Mouse (Mus musculus) brain, embryonic 14.5 days (tissue): Measurements from ENCODE around the gene Vps13c. TPM values are rescaled to one million over a fixed set of nuclear protein-coding genes. Genes with fewer than 3 reads are reported as not detected.

Source experiments
- DNase-seq: peaks from one replicate; pipeline ENCODE4 v3.0.0-alpha.2; 2011; ENCODE audit warnings: low read depth
- CTCF ChIP-seq: fragments of 200-500 bp; IDR thresholded peaks from 2 replicates; pipeline ENCODE4 v1.5.1; 2012; ENCODE audit warnings: inconsistent platforms, mild to moderate bottlenecking, moderate library complexity, borderline replicate concordance; ENCODE audit not compliant: insufficient read depth, insufficient read length; ENCODE audit errors: extremely low read depth
- POLR2A ChIP-seq: fragments of 200-500 bp; IDR thresholded peaks from 2 replicates; pipeline ENCODE4 v1.6.1; 2012; ENCODE audit warnings: mild to moderate bottlenecking, inconsistent platforms, borderline replicate concordance; ENCODE audit not compliant: poor library complexity, insufficient read depth, insufficient read length, severe bottlenecking; ENCODE audit errors: extremely low read depth
- polyA plus RNA-seq: library from polyadenylated mRNA; depleted of rRNA; stranded (reverse); fragments of >200 nt; gene quantifications from 2 replicates; pipeline ENCODE4 v1.2.3, GENCODE M21; 2012; rRNA removed

The Vps13c gene
- polyA plus RNA-seq: 19.2 and 20.7 TPM in 2 replicates

DNA sequence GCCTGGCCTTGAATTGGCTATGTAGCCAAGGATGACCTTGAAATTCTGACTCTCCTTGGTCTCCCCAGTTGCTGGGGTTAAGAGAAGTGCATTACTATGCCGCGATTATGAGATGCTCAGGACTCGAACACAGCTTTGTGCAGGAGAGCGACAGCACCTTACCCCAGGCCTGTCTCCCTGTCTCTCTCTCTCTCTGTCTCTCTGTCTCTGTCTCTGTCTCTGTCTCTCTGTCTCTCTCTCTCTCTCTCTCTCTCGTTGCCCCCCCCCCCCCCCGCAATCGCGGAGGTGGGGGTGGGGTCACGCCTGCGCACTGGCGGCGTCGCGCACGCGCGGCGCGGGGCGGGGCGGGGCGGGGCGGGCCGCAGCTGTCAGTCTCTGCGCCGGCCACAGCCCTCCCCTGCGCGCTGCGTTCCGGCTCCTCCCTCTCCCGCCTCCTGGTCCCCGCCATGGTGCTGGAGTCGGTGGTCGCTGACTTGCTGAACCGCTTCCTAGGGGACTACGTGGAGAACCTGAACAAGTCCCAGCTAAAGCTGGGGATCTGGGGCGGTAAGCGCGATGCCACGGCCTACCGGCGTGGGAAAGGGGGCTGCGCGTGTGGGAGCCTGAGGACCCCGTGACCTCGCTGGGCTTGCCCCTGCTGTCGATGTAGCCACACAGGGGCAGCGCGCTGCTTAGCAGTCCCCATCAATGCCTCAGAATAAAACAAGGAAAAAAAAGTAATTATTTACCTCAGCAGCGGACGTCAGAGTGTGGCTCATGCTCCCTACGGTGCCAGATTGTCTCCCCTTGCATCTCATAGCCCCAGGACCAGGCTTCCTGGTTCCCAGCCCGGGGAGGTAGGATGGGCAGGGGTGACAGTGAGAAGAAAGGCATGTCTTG, at the start of gene Vps13c:
TSS of gene Vps13c (plus strand) at position 416 of the 879 bp plus-strand sequence.
- TF ChIP-seq POLR2A: peak; percentile 9; the same call in 1 of the 2 replicates
- no peak for TF ChIP-seq CTCF

DNA sequence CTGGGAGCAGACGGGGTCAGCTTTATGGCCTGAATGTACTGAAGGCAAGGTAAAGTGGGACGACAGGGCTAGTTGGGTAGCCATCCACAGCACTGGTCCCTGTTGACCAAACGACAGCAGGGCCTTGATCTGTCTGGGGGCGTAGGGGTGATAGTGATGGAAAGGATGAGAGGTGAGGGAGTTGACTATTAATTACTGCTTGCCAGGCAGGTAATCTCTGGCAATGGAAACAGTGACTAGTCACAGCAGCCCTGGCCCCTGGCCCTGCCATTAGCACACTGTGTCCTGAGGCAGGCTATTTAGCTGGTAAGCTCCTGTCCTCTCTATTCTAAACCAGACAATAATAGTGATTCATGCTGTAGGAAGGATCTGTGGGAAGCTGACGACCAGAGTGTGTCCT, 47.8 kb upstream of the Vps13c start:
- TF ChIP-seq CTCF (no peak), POLR2A (no peak)
- no peak for DNase-seq

More for the DNA sequence above, at the start of gene Vps13c:
- peak; percentile 93 for DNase-seq

DNA sequence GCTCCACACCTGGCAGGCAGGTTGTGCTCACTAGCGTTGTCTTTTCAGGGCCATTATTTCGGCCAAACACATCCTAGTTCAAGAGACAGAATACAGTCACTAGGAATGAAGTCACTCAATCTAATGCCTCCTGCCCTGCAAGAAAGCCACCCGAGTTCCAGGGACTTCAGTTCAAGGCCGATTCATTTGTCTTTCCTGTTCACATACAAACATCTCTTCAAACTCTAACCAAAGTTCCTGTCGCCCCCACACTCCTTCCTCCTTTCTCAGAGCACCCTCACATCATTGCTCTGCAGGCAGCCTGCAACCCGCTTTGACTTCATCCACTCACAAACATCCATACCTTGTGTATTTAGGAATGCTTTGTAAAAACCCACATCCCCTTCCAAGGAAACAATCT, 46.7 kb upstream of the Vps13c start:
- TF ChIP-seq POLR2A (no peak), CTCF (no peak)

DNA sequence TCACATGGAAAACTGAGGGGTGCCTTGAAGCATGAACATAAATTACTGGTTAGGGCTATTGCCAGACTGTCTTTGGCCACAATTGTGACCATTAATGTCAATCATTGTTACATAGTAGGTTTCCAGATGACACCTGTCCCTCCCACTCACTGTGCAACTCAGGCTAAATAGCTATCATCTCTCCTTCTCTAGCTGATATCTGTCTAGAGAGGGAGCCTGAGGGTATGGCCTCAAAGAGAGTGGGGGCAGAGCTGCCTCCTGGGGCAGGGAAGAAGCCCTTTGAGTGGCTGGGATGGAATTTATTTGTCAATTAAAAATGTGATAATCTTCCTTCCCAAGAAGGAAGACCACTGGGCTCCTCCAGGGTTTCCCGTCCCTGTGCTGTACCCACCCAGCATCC, 46.0 kb upstream of the Vps13c start:
- TF ChIP-seq CTCF (no peak), POLR2A (no peak)
- DNase-seq: peak; percentile 51

More for the DNA sequence above, 46.7 kb upstream of the Vps13c start:
- DNase-seq: no peak

DNA sequence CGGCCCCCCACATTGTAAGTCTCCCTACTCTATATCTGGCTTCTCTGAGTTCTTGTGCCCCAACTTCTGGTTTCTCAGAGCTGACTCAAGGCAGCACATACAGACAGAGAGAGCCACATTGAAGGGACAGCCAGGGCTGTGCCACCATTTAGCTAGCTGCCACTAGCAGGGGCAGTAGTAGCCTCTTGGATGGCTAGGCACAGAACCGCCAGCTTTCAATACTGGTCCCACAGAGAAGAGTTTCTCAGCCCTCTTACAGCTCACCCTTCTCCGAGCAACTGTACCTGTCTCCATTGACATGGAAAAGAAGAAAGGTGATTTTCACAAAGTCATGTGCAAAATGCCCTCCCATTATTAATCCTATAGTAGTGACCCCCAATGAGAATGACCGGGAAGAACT, 45.5 kb upstream of the Vps13c start:
- TF ChIP-seq CTCF (no peak), POLR2A (no peak)

DNA sequence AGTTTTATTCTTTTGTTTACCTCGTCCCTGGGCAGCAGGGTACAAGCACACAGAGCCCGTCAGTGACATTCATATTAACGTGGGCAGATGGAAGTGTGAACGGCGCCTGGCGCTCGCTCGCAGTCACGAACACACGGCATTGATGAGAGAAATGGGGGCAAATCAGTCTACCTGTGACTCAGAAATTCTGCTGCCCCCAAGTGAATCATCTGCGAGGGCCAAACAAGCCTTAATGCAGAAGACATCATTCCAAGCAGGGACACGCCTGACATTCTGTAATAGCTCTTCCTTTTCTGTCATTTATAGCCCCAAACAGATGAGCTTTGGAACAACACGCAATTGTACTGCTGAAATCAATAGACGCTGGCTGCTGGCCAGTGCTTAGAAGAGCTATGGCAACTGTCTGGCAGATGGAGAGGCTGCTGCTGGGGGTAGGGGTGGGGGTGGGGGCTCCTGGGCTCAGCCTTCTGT, 45.0 kb upstream of the Vps13c start:
- TF ChIP-seq CTCF: no peak
- no peak for TF ChIP-seq POLR2A

More for the DNA sequence above, 45.5 kb upstream of the Vps13c start:
- DNase-seq: peak; percentile 29

DNA sequence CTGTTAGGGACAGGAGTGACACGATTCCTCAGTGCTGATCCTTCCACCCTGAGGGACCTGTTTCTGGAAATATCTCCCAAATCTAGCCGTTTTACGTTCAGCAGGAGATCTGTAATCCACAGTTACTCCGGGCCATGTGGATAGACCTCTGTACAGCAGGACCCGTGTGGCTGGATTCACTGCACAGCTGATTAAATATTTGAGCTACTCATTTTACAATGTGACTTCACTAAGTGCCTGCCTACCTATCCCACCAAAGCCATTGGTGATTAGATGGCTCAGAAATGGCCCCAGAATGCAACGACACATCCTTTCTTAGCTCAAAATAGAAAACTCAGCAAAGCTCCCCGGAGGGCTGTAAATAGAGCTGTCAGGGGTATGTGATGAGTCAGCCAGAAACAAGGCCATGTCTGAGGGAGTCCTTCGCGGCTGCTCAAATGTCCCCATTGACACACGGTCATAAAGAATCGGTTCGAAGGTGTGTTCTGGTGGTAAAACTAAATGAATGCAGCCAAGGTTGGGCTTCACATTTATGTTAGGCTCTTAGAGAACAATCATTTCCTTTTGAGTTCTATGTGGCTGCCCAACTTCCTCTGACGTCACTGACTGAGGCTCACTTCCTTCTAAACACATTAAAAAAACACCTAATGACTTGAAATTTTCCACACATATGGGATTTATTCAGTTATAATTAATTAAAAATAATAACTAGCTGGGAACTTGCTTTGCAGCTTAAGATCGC, 40.9 kb upstream of the Vps13c start:
- no peak for TF ChIP-seq POLR2A
- no peak for TF ChIP-seq CTCF
- DNase-seq: no peak

More for the DNA sequence above, 45.0 kb upstream of the Vps13c start:
- DNase-seq: peak; percentile 93

DNA sequence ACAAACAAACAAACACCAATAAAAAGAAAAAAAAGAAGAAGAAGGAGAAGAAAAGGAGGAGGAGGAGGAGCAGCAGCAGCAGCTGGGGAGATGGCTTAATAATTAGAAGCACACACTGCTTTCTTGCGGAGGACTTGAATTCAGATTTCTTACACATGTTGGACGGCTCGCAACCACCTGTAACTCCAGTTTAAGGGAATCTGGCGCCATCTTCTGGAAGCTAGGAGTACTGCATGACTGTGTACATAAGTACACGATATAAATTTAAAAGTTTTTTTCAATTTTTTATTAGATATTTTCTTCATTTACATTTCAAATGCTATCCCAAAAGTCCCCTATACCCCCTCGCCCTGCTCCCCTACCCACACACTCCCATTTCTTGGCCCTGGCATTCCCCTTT, 38.0 kb upstream of the Vps13c start:
- TF ChIP-seq POLR2A: no peak
- peak; percentile 61; the same call in 1 of the 2 replicates for TF ChIP-seq CTCF
- DNase-seq: peak; percentile 79

DNA sequence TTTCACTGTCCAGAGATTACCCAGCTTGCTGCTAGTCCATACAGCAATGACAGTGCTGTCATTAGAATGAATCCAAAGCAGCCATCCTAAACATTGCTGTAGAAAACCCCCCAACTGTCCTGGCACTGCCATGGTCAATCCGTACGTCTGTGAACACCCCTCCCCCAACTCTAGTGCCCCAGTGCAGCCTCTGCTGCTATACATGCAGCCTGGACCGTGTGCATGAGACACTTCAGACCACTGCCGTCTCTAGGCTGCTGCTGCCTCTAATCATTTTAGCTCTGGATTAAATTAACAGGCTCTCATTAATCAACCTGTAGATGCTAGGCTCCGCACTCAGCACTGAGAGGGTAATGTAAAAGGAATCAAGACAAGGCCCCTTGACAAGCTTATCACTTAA, 33.2 kb upstream of the Vps13c start:
- DNase-seq: no peak
- TF ChIP-seq POLR2A: no peak
- TF ChIP-seq CTCF: no peak

DNA sequence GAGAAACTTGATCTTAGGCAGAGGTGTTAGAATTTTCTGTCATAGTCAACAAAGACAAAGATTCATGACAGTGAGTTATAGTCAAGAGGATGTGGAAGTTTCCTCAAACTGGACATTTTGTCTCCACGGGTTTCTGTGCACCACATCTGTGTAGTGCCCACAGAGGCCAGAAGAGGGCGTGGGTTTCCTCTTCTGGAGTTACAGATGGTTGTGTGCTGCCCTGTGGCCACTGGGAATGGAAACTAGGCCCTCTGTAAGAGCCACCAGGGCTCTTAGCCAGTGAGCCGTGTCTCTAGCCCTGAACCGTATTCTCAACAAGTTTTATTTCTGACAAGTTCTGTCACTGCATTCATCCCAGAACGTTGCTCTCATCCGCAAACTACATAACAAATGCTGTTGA, 29.7 kb upstream of the Vps13c start:
- no peak for DNase-seq
- peak; percentile 27; the same call in 1 of the 2 replicates for TF ChIP-seq CTCF
- TF ChIP-seq POLR2A: no peak

DNA sequence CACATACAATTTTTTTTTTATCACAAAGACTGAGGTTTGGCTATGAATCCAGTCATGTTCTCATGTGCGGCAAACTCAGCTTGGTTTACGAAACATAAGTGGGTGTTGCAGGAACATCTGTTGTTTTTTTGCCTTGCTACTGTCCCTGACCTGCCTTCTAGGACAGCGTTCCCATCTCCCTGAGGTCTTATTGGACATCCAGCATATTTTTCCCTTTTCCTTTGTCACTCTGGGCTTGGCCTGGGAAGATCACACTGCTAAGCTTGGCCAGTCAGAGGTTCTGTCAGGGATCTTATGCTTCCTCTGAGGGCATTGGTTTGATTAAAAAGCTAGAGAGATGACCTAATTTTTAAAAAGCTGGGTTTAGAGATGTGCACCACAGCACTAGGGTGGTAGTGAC, 29.1 kb upstream of the Vps13c start:
- no peak for DNase-seq
- TF ChIP-seq CTCF: no peak
- TF ChIP-seq POLR2A: no peak
